Mouse (Mus musculus): ENCODE measurements around the gene Npm1. TPM values are rescaled to one million over a fixed set of nuclear protein-coding genes. Genes with fewer than 3 reads are reported as not detected.

Npm1 gene
- total RNA-seq, 1 experiment = 2,502 TPM

- H3K9me3 ChIP-seq (ENCODE audit: control insufficient read depth, insufficient read depth, low read depth, low read length) = no peaks in the 10 kb centered on the region
- H3K36me3 ChIP-seq (ENCODE audit: control insufficient read depth, insufficient read depth, low read length, poor library complexity, severe bottlenecking) = no peaks in the 10 kb centered on the region
- TF ChIP-seq CHD2 (IDR thresholded peaks at IDR 0.05; ENCODE audit: low read depth, low read length) (0 out of 2 replicates have a peak, but pooled peaks have one; percentile 32), ZNF384 (IDR thresholded peaks at IDR 0.05; ENCODE audit: low read depth, low read length) (no peak), HCFC1 (IDR thresholded peaks at IDR 0.05; ENCODE audit: borderline replicate concordance, insufficient read depth, low read length) (no peak)
- in situ Hi-C loops (cut with MboI; ENCODE audit: low sequenced_read_pairs in 2 of 2, unreplicated experiment in 2 of 2) = no loop called here
- peak; percentile 43 for DNase-seq (ENCODE audit: low read depth, low spot score)
- peak overlapping the region in 1 of 2 experiments; percentile 51; a peak in 2 of 4 replicates for H3K4me3 ChIP-seq (ENCODE audit: insufficient read depth in 1 of 2, low read depth in 1 of 2, low read length in 2 of 2, poor library complexity in 1 of 2, severe bottlenecking in 1 of 2)
- H3K4me1 ChIP-seq (ENCODE audit: control insufficient read depth in 2 of 2, insufficient read depth in 2 of 2, low read length in 2 of 2, poor library complexity in 1 of 2) = peaks cover 4 to 8% of the 10 kb centered on the region in 2 experiments; a peak in 2 of 4 replicates
- H3K27ac ChIP-seq (ENCODE audit: insufficient read depth, low read depth, low read length, poor library complexity, severe bottlenecking) = no peak overlapping the region
- no peak overlapping the region for H3K9ac ChIP-seq (ENCODE audit: insufficient read depth, low read depth, low read length, poor library complexity, severe bottlenecking)
Measured at GRCm38 (mm10) chr11:33118480-33118879, 44.5 kb downstream of the Npm1 start.

GRCm38 (mm10) chr11:33115796-33116195, 47.2 kb downstream of the Npm1 start:
- Histone ChIP-seq H3K9me3 (ENCODE audit: control insufficient read depth, insufficient read depth, low read depth, low read length) (no peaks in the 10 kb centered on the region), H3K4me3 (ENCODE audit: insufficient read depth in 1 of 2, low read depth in 1 of 2, low read length in 2 of 2, poor library complexity in 1 of 2, severe bottlenecking in 1 of 2) (no peak overlapping the region), H3K4me1 (ENCODE audit: control insufficient read depth in 2 of 2, insufficient read depth in 2 of 2, low read length in 2 of 2, poor library complexity in 1 of 2) (peaks cover 2% of the 10 kb centered on the region in 2 experiments; a peak in 1 of 4 replicates), H3K36me3 (ENCODE audit: control insufficient read depth, insufficient read depth, low read length, poor library complexity, severe bottlenecking) (no peaks in the 10 kb centered on the region), H3K9ac (ENCODE audit: insufficient read depth, low read depth, low read length, poor library complexity, severe bottlenecking) (no peak overlapping the region), H3K27ac (ENCODE audit: insufficient read depth, low read depth, low read length, poor library complexity, severe bottlenecking) (no peak overlapping the region)
- in situ Hi-C loops (cut with MboI; ENCODE audit: low sequenced_read_pairs in 2 of 2, unreplicated experiment in 2 of 2) = no loop called here
- TF ChIP-seq MAFK (IDR thresholded peaks at IDR 0.05; ENCODE audit: insufficient read depth, low read depth, low read length) (no peak), ZC3H11A (IDR thresholded peaks at IDR 0.05; ENCODE audit: borderline replicate concordance, low read depth, low read length) (no peak), HCFC1 (IDR thresholded peaks at IDR 0.05; ENCODE audit: borderline replicate concordance, insufficient read depth, low read length) (no peak), ZNF384 (IDR thresholded peaks at IDR 0.05; ENCODE audit: low read depth, low read length) (no peak), CHD2 (IDR thresholded peaks at IDR 0.05; ENCODE audit: low read depth, low read length) (no peak)
- no peak for DNase-seq (ENCODE audit: low read depth, low spot score)

DNA sequence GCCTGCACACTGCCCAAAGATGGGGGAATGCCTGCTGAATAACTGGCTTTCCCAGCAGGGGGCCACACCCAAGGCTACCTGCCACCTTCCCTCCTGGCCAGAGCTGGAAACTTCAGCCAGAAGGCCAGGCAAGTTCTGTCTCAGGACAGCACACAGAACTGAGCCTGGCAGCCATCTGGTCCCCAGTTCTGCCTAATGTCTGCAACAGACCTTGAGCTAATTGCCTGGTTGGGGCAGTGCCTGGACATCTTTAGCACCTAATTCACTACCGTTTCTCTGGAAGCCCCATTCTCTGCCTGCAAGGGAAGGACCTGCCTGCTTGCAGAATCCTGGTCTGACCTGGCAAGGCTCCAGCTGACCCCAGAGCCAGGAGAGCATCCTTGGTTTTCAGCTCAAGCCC, 50.6 kb downstream of the Npm1 start:
- no peak for DNase-seq (ENCODE audit: low read depth, low spot score)
- Histone ChIP-seq H3K4me3 (ENCODE audit: insufficient read depth in 1 of 2, low read depth in 1 of 2, low read length in 2 of 2, poor library complexity in 1 of 2, severe bottlenecking in 1 of 2) (no peak overlapping the region), H3K27ac (ENCODE audit: insufficient read depth, low read depth, low read length, poor library complexity, severe bottlenecking) (no peak overlapping the region), H3K4me1 (ENCODE audit: control insufficient read depth in 2 of 2, insufficient read depth in 2 of 2, low read length in 2 of 2, poor library complexity in 1 of 2) (peaks cover 1 to 3% of the 10 kb centered on the region in 2 experiments; a peak in 1 of 4 replicates), H3K9me3 (ENCODE audit: control insufficient read depth, insufficient read depth, low read depth, low read length) (no peaks in the 10 kb centered on the region), H3K9ac (ENCODE audit: insufficient read depth, low read depth, low read length, poor library complexity, severe bottlenecking) (no peak overlapping the region), H3K36me3 (ENCODE audit: control insufficient read depth, insufficient read depth, low read length, poor library complexity, severe bottlenecking) (no peaks in the 10 kb centered on the region)
- TF ChIP-seq CHD2 (IDR thresholded peaks at IDR 0.05; ENCODE audit: low read depth, low read length) = no peak
- no peak for TF ChIP-seq MAFK (IDR thresholded peaks at IDR 0.05; ENCODE audit: insufficient read depth, low read depth, low read length)
- no peak for TF ChIP-seq ZC3H11A (IDR thresholded peaks at IDR 0.05; ENCODE audit: borderline replicate concordance, low read depth, low read length)
- no peak for TF ChIP-seq HCFC1 (IDR thresholded peaks at IDR 0.05; ENCODE audit: borderline replicate concordance, insufficient read depth, low read length)
- TF ChIP-seq ZNF384 (IDR thresholded peaks at IDR 0.05; ENCODE audit: low read depth, low read length) = no peak
- in situ Hi-C loops (cut with MboI; ENCODE audit: low sequenced_read_pairs in 2 of 2, unreplicated experiment in 2 of 2) = no loop called here

DNA sequence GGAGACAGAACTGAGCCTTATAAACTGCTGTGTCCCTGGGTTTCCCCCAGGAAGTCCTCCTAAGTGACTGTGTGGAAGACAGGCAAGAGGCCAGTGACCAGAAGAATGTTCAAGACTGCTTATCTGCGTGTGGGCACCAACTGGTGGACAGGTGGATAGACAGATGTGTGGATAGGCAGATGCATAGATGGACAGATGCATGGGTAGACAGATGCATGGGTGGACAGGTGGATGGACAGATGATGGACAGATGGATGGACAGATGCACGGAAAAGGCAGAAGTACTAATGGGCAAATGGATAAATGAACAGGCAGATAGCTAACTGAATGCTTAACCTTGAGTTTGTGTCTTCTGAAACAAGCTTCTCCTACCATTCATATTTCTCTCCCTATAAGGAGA, 52.9 kb downstream of the Npm1 start:
- DNase-seq (ENCODE audit: low read depth, low spot score) = no peak
- in situ Hi-C loops (cut with MboI; ENCODE audit: low sequenced_read_pairs in 2 of 2, unreplicated experiment in 2 of 2) = no loop called here
- TF ChIP-seq CHD2 (IDR thresholded peaks at IDR 0.05; ENCODE audit: low read depth, low read length) (no peak), MAFK (IDR thresholded peaks at IDR 0.05; ENCODE audit: insufficient read depth, low read depth, low read length) (no peak), HCFC1 (IDR thresholded peaks at IDR 0.05; ENCODE audit: borderline replicate concordance, insufficient read depth, low read length) (no peak), ZC3H11A (IDR thresholded peaks at IDR 0.05; ENCODE audit: borderline replicate concordance, low read depth, low read length) (no peak)
- H3K4me3 ChIP-seq (ENCODE audit: insufficient read depth in 1 of 2, low read depth in 1 of 2, low read length in 2 of 2, poor library complexity in 1 of 2, severe bottlenecking in 1 of 2) = no peak overlapping the region
- H3K9me3 ChIP-seq (ENCODE audit: control insufficient read depth, insufficient read depth, low read depth, low read length) = no peaks in the 10 kb centered on the region
- peaks cover 0 to 3% of the 10 kb centered on the region in 2 experiments; a peak in 2 of 4 replicates for H3K4me1 ChIP-seq (ENCODE audit: control insufficient read depth in 2 of 2, insufficient read depth in 2 of 2, low read length in 2 of 2, poor library complexity in 1 of 2)
- H3K27ac ChIP-seq (ENCODE audit: insufficient read depth, low read depth, low read length, poor library complexity, severe bottlenecking) = no peak overlapping the region
- no peaks in the 10 kb centered on the region for H3K36me3 ChIP-seq (ENCODE audit: control insufficient read depth, insufficient read depth, low read length, poor library complexity, severe bottlenecking)
- no peak overlapping the region for H3K9ac ChIP-seq (ENCODE audit: insufficient read depth, low read depth, low read length, poor library complexity, severe bottlenecking)

DNA sequence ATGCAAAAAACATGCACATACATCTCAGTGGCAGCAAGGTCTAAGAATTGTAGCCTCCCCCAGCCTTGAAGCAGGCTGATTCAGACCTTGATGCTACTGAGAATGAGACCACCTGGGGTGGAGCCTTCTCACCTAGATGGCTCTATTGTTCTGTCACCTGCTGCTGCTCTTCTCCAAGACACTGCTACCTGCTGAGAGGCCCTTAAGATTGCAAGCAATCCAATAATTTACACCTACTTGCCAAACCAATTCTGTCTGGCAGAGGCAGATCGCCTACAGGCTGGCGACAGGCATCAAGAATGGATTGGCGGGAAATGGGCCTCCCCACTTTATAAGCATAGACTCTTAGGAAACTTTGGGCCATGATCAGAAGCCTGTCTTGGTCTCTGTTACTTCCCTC, 55.5 kb downstream of the Npm1 start:
- H3K9me3 ChIP-seq (ENCODE audit: control insufficient read depth, insufficient read depth, low read depth, low read length) = no peaks in the 10 kb centered on the region
- H3K27ac ChIP-seq (ENCODE audit: insufficient read depth, low read depth, low read length, poor library complexity, severe bottlenecking) = no peak overlapping the region
- no peak overlapping the region for H3K4me3 ChIP-seq (ENCODE audit: insufficient read depth in 1 of 2, low read depth in 1 of 2, low read length in 2 of 2, poor library complexity in 1 of 2, severe bottlenecking in 1 of 2)
- in situ Hi-C loops (cut with MboI; ENCODE audit: low sequenced_read_pairs in 2 of 2, unreplicated experiment in 2 of 2) = no loop called here
- peaks cover 0 to 3% of the 10 kb centered on the region in 2 experiments; a peak in 2 of 4 replicates for H3K4me1 ChIP-seq (ENCODE audit: control insufficient read depth in 2 of 2, insufficient read depth in 2 of 2, low read length in 2 of 2, poor library complexity in 1 of 2)
- H3K36me3 ChIP-seq (ENCODE audit: control insufficient read depth, insufficient read depth, low read length, poor library complexity, severe bottlenecking) = no peaks in the 10 kb centered on the region
- H3K9ac ChIP-seq (ENCODE audit: insufficient read depth, low read depth, low read length, poor library complexity, severe bottlenecking) = no peak overlapping the region
- DNase-seq (ENCODE audit: low read depth, low spot score) = no peak
- TF ChIP-seq HCFC1 (IDR thresholded peaks at IDR 0.05; ENCODE audit: borderline replicate concordance, insufficient read depth, low read length) (no peak), ZC3H11A (IDR thresholded peaks at IDR 0.05; ENCODE audit: borderline replicate concordance, low read depth, low read length) (no peak), CHD2 (IDR thresholded peaks at IDR 0.05; ENCODE audit: low read depth, low read length) (no peak), ZNF384 (IDR thresholded peaks at IDR 0.05; ENCODE audit: low read depth, low read length) (no peak), MAFK (IDR thresholded peaks at IDR 0.05; ENCODE audit: insufficient read depth, low read depth, low read length) (no peak)

Data from ES-E14 (cell line).